Mouse (Mus musculus): Measurements from ENCODE around the gene Phka1.
A peak's percentile ranks its signal among the peaks of the same experiment; 100 is the strongest.

GRCm38 (mm10) chrX:102478965-102479364 lies 165.1 kb downstream of the Phka1 start:
- peak; percentile 90 for TF ChIP-seq CTCF (IDR thresholded peaks at IDR 0.05)
- no peak for TF ChIP-seq EP300 (IDR thresholded peaks at IDR 0.05; ENCODE audit: insufficient read depth, low read depth, low read length)

Data from heart, adult 2 months (tissue).